Mouse (Mus musculus) brain, adult 2 months (tissue): ENCODE measurements around the gene Ubxn6.
A peak's percentile ranks its signal among the peaks of the same experiment; 100 is the strongest.

Experiments
- DNase-seq: peaks from one replicate; pipeline ENCODE4 v3.0.0; 2011; ENCODE audit warnings: low read depth, low spot score

Gene Ubxn6

GRCm38 (mm10) chr17:56024931-56025330, 49.9 kb downstream of the Ubxn6 start:
- DNase-seq, result no peak

GRCm38 (mm10) chr17:56024476-56024875, 50.4 kb downstream of the Ubxn6 start:
- DNase-seq, result no peak

- no peak for DNase-seq
Measured at GRCm38 (mm10) chr17:56023386-56023785, 51.4 kb downstream of the Ubxn6 start.

- DNase-seq, result no peak
Measured at GRCm38 (mm10) chr17:56022989-56023290, 51.9 kb downstream of the Ubxn6 start.

GRCm38 (mm10) chr17:56022131-56022988, 52.5 kb downstream of the Ubxn6 start:
- peak; percentile 78 for DNase-seq

- DNase-seq, result peak; percentile 89
Measured at GRCm38 (mm10) chr17:56021161-56021910, 53.5 kb downstream of the Ubxn6 start.

- DNase-seq, result no peak
Measured at GRCm38 (mm10) chr17:56020400-56021084, 54.3 kb downstream of the Ubxn6 start.

- peak; percentile 96 for DNase-seq
Measured at GRCm38 (mm10) chr17:56018347-56019131, 56.3 kb downstream of the Ubxn6 start.

- DNase-seq, result no peak
Measured at GRCm38 (mm10) chr17:56017848-56018247, 57.0 kb downstream of the Ubxn6 start.
